Comparison of ENCODE assay signal across 13 mouse cellular contexts in genomic region chr5:74897133-74897532, GRCm38 (mm10).
A peak's percentile ranks its signal among the peaks of the same experiment; 100 is the strongest.
DNase-seq lines count a peak whose midpoint lies in the region; ATAC-seq lines count a peak whose summit lies in the region.
"Had no signal": no experiment of that assay in that cellular context is flagged by ENCODE, and none has a peak within 500 bp of the region (broad histone marks: within the 10 kb centered on the region; RNA-seq: fewer than 3 reads in every experiment).

No protein-coding gene starts in this region.

- peak; percentile 10 for DNase-seq in adrenal gland, postnatal 10 days
- DNase-seq in adrenal gland, adult 18-20 months (ENCODE audit: low spot score in 2 of 2): no peak
- peak; percentile 9 to 13 for DNase-seq in lung, adult 18-20 months
- no peak for DNase-seq in lung, postnatal 4 days
- DNase-seq in fibroblast of lung, adult 2 months (ENCODE audit: low read depth): peak; percentile 94
- DNase-seq in skeletal muscle tissue, adult 2 months (ENCODE audit: low read depth, low spot score): peak; percentile 64
- no peak for DNase-seq in right cerebral cortex, postnatal 36 days (ENCODE audit: low spot score in 2 of 2)
- DNase-seq: B cell, adult 2 months; cerebellum, postnatal 10 days; midbrain, embryonic 14.5 days; thymus, postnatal 36 days had no signal

- ATAC-seq in megakaryocyte-erythroid progenitor cell, adult 5-6 weeks (replicated peaks; ENCODE audit: low FRiP score, low TSS enrichment, poor library complexity, severe bottlenecking): no peak
- ATAC-seq: forebrain, embryonic 13.5 days had no signal

Comparison
In these comparisons a context has a peak if more than half of its experiments do, and no peak if none do; other contexts are left out.
1. DNase-seq: peak in adrenal gland, postnatal 10 days (single experiment), lung, adult 18-20 months (2 of 2), fibroblast of lung, adult 2 months (single experiment) and skeletal muscle tissue, adult 2 months (single experiment); none in adrenal gland, adult 18-20 months (0 of 2), lung, postnatal 4 days (0 of 2) and right cerebral cortex, postnatal 36 days (0 of 2).